8 mouse cellular contexts compared by ENCODE assay signal in the genomic region with DNA sequence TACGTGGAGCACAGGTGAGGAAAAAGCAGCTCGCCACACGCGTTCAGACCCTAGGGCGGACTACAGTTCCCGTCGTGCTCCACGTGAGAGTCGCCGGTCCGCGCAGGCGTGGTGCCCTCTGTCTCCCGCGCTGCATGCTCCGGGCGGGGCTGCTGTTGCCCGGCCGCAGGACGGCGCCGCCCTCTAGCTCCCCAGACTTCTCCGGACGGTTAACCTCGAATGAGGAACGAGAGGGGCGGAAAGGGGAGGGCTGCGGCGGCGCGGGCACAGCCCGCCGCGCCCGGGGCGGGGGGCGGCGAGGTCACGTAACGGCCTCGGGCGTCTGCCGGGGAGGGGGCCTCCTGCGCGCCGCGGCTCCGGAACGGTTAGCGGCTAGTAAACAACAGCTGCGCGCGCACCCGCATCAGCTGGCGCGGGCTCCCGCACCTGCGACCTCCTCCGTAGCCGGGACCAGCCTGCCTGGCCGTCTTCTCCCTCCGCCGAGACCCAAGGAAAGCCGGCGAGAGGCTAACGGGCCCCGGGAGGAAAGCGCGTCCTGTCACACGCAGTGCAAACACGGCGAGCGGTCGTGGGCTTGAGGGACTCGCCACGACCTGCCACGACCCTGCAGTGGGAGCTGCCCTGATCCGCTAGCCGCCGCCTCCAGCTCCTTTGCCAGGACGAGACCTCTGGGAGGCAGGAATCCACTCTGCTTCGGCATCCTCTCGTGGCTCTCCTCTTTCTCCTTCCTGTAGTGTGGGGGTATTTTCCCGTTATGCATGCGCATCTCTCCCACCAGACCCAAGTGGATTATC. TPM values are rescaled to one million over a fixed set of nuclear protein-coding genes. Genes with fewer than 3 reads are reported as not detected.
DNase-seq lines count a peak whose midpoint lies in the region; ATAC-seq and TF ChIP-seq lines count a peak whose summit lies in the region.

A gene (plus strand): TSS at position 378 of the 794 bp plus-strand sequence.

- H3K9me3 ChIP-seq in heart, embryonic 11.5 days (replicated peaks; ENCODE audit: control insufficient read depth, low read length), result no peaks in the 10 kb centered on the region
- no peaks in the 10 kb centered on the region for H3K9me3 ChIP-seq in kidney, postnatal 0 days (replicated peaks; ENCODE audit: low read length)
- H3K9me3 ChIP-seq in liver, embryonic 11.5 days (ENCODE audit: control insufficient read depth, low read length), result no peaks in the 10 kb centered on the region
- H3K9me3 ChIP-seq in stomach, embryonic 14.5 days (ENCODE audit: control insufficient read depth, low read depth, low read length), result no peaks in the 10 kb centered on the region

- H3K4me2 ChIP-seq in heart, embryonic 11.5 days, result peak within 1 kb of the TSS; percentile 91
- H3K4me2 ChIP-seq in kidney, postnatal 0 days (ENCODE audit: low read length), result peak within 1 kb of the TSS; percentile 81
- H3K4me2 ChIP-seq in liver, embryonic 11.5 days, result peak within 1 kb of the TSS; percentile 94
- peak within 1 kb of the TSS; percentile 74 for H3K4me2 ChIP-seq in stomach, embryonic 14.5 days (replicated peaks; ENCODE audit: low read depth, low read length)

- H3K27me3 ChIP-seq in heart, embryonic 11.5 days (ENCODE audit: control insufficient read depth, insufficient read depth, low read length), result no peaks in the 10 kb centered on the region
- no peaks in the 10 kb centered on the region for H3K27me3 ChIP-seq in kidney, postnatal 0 days (ENCODE audit: insufficient read depth, low read length)
- H3K27me3 ChIP-seq in liver, embryonic 11.5 days (replicated peaks; ENCODE audit: control insufficient read depth, insufficient read depth, low read length), result no peaks in the 10 kb centered on the region
- no peaks in the 10 kb centered on the region for H3K27me3 ChIP-seq in stomach, embryonic 14.5 days (ENCODE audit: control insufficient read depth, insufficient read depth, low read length)

- H3K27ac ChIP-seq in heart, embryonic 11.5 days (ENCODE audit: low read depth, low read length), result peak within 1 kb of the TSS; percentile 91
- H3K27ac ChIP-seq in kidney, postnatal 0 days, result peak within 1 kb of the TSS; percentile 91
- peak within 1 kb of the TSS; percentile 88 for H3K27ac ChIP-seq in liver, embryonic 11.5 days (ENCODE audit: low read depth, low read length)
- peak within 1 kb of the TSS; percentile 85 for H3K27ac ChIP-seq in stomach, embryonic 14.5 days (ENCODE audit: low read length)

- peak; percentile 93 to 94 for DNase-seq in B cell, adult 2 months
- peak; percentile 97 for DNase-seq in brain, adult 2 months (ENCODE audit: low read depth, low spot score)
- peak; percentile 96 for DNase-seq in kidney, postnatal 0 days (ENCODE audit: low spot score)
- DNase-seq in liver, embryonic 11.5 days (ENCODE audit: low spot score), result peak; percentile 93
- DNase-seq in naive thymus-derived CD4-positive, alpha-beta T cell, adult 2 months (ENCODE audit: low read depth), result peak; percentile 95

- peak within 1 kb of the TSS; percentile 85 for H3K4me3 ChIP-seq in heart, embryonic 11.5 days (ENCODE audit: low read depth, low read length)
- H3K4me3 ChIP-seq in kidney, postnatal 0 days (replicated peaks; ENCODE audit: low read depth, low read length), result peak within 1 kb of the TSS; percentile 84
- peak within 1 kb of the TSS; percentile 77 for H3K4me3 ChIP-seq in liver, embryonic 11.5 days (ENCODE audit: low read depth, low read length)
- H3K4me3 ChIP-seq in stomach, embryonic 14.5 days (ENCODE audit: low read depth, low read length), result peak within 1 kb of the TSS; percentile 65

- peak; percentile 84 for ATAC-seq in erythroblast, adult 5-6 weeks (replicated peaks; ENCODE audit: low FRiP score, poor library complexity, severe bottlenecking)
- ATAC-seq in heart, embryonic 11.5 days (replicated peaks; ENCODE audit: insufficient number of reproducible peaks, low FRiP score, low TSS enrichment), result peak; percentile 94
- ATAC-seq in kidney, postnatal 0 days (replicated peaks; ENCODE audit: low FRiP score, low read depth), result peak; percentile 95
- ATAC-seq in liver, embryonic 11.5 days (replicated peaks; ENCODE audit: low FRiP score), result peak; percentile 90
- peak; percentile 96 for ATAC-seq in stomach, embryonic 14.5 days (ENCODE audit: insufficient number of reproducible peaks, insufficient read depth, low FRiP score, low read depth)

- TF ChIP-seq CTCF in kidney, postnatal 0 days (IDR thresholded peaks at IDR 0.05; ENCODE audit: low read depth), result peak; percentile 43; the same call in 1 of the 2 replicates

- H3K4me1 ChIP-seq in heart, embryonic 11.5 days (ENCODE audit: control insufficient read depth, insufficient read depth, low read length), result no peaks in the 10 kb centered on the region
- peaks cover 14% of the 10 kb centered on the region; the same call in 1 of the 2 replicates for H3K4me1 ChIP-seq in kidney, postnatal 0 days (replicated peaks; ENCODE audit: insufficient read depth, low read length)
- peaks cover 18% of the 10 kb centered on the region for H3K4me1 ChIP-seq in liver, embryonic 11.5 days (replicated peaks; ENCODE audit: control insufficient read depth, insufficient read depth, low read length)
- H3K4me1 ChIP-seq in stomach, embryonic 14.5 days (ENCODE audit: control insufficient read depth, insufficient read depth, low read length), result peaks cover 12% of the 10 kb centered on the region

- peak within 1 kb of the TSS; percentile 88 for H3K9ac ChIP-seq in heart, embryonic 11.5 days (ENCODE audit: low read depth, low read length)
- peak within 1 kb of the TSS; percentile 85 for H3K9ac ChIP-seq in kidney, postnatal 0 days (ENCODE audit: low read depth, low read length)
- peak within 1 kb of the TSS; percentile 78 for H3K9ac ChIP-seq in liver, embryonic 11.5 days (ENCODE audit: low read depth, low read length)
- H3K9ac ChIP-seq in stomach, embryonic 14.5 days (replicated peaks; ENCODE audit: low read depth, low read length), result peak within 1 kb of the TSS; percentile 56

- H3K36me3 ChIP-seq in heart, embryonic 11.5 days (ENCODE audit: control insufficient read depth, insufficient read depth, low read length), result no peaks in the 10 kb centered on the region
- H3K36me3 ChIP-seq in kidney, postnatal 0 days (ENCODE audit: insufficient read depth, low read length), result no peaks in the 10 kb centered on the region
- H3K36me3 ChIP-seq in liver, embryonic 11.5 days (ENCODE audit: control insufficient read depth, insufficient read depth, low read length), result no peaks in the 10 kb centered on the region
- H3K36me3 ChIP-seq in stomach, embryonic 14.5 days (ENCODE audit: control insufficient read depth, insufficient read depth, low read length), result no peaks in the 10 kb centered on the region

- WGBS in heart, embryonic 11.5 days (ENCODE audit: insufficient replicate concordance), result under 1% methylated on average over 81 of the region's 85 CpGs
- WGBS in kidney, postnatal 0 days, result under 1% methylated on average over 72 of the region's 85 CpGs
- WGBS in liver, embryonic 11.5 days, result under 1% methylated on average over 85 of the region's 85 CpGs
- under 1% methylated on average over 85 of the region's 85 CpGs for WGBS in stomach, embryonic 14.5 days

RNA-seq across cellular contexts. Expression of the gene that starts here (rescaled TPM):
- total RNA-seq in erythroblast, adult 5-6 weeks (2015; ENCODE audit: low replicate concordance), result 94.7 and 134 TPM in 2 replicates
- 97.9 and 119 TPM in 2 replicates for total RNA-seq in erythroblast, adult 5-6 weeks (2017; ENCODE audit: low replicate concordance)
- polyA plus RNA-seq in heart, embryonic 11.5 days (2014; fragmentation: Nextera tagmentation; extraction: Ambion mirVana), result 12.8 and 15.0 TPM in 2 replicates
- polyA plus RNA-seq in kidney, postnatal 0 days (2015; fragmentation: Nextera tagmentation; extraction: Ambion mirVana), result 7.8 and 8.7 TPM in 2 replicates
- polyA plus RNA-seq in liver, embryonic 11.5 days (2014; fragmentation: Nextera tagmentation; extraction: Ambion mirVana), result 12.3 and 12.7 TPM in 2 replicates
- 18.9 and 19.9 TPM in 2 replicates for polyA plus RNA-seq in stomach, embryonic 14.5 days (2014; fragmentation: Nextera tagmentation; extraction: Ambion mirVana)

Comparison
In these comparisons a context has a peak if more than half of its experiments do, and no peak if none do; other contexts are left out.
1. Peak in every context shown above with its lines: DNase-seq, ATAC-seq, H3K4me3 ChIP-seq and H3K27ac ChIP-seq.